Mouse (Mus musculus) brain, adult 2 months (tissue): Measurements from ENCODE around the gene 5730480H06Rik.
A peak's percentile ranks its signal among the peaks of the same experiment; 100 is the strongest.

Source experiments
- DNase-seq: peaks from one replicate; pipeline ENCODE4 v3.0.0; 2011; ENCODE audit warnings: low read depth, low spot score

The 5730480H06Rik gene

GRCm38 (mm10) chr5:48421957-48422356 is 94.2 kb downstream of the 5730480H06Rik start:
- peak; percentile 54 for DNase-seq

GRCm38 (mm10) chr5:48430459-48430858 is 102.7 kb downstream of the 5730480H06Rik start:
- peak; percentile 62 for DNase-seq

- peak; percentile 42 for DNase-seq
Observed at GRCm38 (mm10) chr5:48448888-48449287, 121.1 kb downstream of the 5730480H06Rik start.

- peak; percentile 69 for DNase-seq
Observed at GRCm38 (mm10) chr5:48460221-48460620, 132.5 kb downstream of the 5730480H06Rik start.
